Mouse (Mus musculus): ENCODE measurements at regions not wholly inside any gene's neighbourhood (a gene's known extent, or its start where the extent isn't known, plus 50 kb on each side); places are given as distances from the start of the nearest gene placed in this dataset.
A peak's percentile ranks its signal among the peaks of the same experiment; 100 is the strongest.

DNA sequence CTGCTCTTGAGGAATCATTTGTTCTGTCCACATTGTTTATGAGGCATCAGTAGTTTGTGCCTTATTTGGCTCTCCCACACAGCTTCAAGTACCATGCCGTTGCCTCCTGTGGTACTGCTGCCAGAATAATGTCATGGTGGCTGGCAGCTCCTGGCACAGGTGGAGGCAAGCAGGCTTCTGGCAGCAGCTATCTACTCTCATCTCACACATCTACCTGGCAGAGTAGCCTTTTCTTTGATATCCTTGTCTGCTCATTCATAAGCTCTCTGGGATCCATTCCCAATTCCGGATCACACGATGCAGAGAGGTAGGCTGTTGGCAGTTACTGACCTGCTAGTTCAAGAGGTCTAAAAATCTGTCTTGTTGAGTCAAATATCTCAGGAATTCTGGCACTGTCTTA is 373.6 kb upstream of the Depdc1a start:
- DNase-seq (ENCODE audit: low read depth, low spot score), result no peak

DNA sequence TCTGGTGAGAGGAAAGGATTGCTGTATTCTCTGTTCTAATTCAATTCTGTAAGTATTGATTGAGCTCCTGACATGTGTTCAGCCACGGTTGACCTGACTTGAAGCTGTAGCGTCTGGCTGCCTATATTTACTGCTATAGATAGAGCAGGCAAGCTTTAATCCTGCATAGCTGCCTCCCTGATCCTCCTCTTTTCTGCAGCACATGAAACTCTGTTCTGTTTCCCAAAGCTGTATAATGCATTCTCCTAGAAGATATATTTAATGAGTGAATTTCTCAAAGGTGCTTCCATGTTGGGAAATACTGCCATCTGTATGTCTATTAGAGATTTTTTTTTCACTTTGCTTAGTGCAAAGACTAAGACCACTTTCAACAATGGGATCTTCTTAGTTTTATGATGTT is 351.4 kb upstream of the Depdc1a start:
- peak; percentile 28 for DNase-seq (ENCODE audit: low read depth, low spot score)

DNA sequence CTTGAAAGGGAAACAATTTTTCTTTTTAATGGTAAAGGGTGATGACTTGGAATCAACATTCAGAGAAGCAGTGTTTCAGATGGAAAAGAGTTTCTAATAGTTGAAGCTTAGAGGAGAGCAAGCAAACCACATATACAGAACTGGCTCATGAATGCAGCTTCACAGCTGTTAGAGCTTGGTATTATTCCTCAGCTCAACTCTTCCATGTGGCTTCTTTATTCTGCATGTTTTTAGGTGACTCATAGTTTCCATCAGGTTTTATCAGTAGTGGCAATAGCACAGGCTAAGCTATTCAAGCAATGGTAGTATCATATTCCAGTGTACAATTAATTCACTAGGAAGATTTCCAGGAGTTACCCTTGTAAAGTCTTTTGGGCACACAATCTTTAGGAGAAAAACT is 313.7 kb upstream of the Depdc1a start:
- peak; percentile 69 for DNase-seq (ENCODE audit: low read depth, low spot score)

DNA sequence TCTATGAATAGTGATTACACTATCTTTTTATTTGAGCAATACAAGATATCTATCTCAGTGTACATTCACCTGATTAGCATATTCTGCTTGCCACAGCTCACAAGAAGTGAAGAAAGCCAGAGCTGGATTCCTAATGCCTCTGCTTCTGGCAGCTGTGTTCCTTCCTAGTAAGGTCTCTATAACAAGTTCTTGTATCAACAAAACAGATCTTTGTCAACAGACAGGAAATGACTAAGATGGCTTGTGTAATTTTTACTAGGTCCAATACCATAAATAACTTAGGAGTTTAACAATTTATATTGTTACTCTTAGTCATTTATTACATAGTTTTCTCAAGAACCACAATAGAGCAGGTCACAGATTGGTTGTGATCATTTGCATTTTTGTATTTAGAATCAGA is 302.0 kb upstream of the Depdc1a start:
- DNase-seq (ENCODE audit: low read depth, low spot score), result peak; percentile 68

All from 3T3-L1 (cell line).